ENCODE assay signal across 12 mouse cellular contexts in the genomic region with DNA sequence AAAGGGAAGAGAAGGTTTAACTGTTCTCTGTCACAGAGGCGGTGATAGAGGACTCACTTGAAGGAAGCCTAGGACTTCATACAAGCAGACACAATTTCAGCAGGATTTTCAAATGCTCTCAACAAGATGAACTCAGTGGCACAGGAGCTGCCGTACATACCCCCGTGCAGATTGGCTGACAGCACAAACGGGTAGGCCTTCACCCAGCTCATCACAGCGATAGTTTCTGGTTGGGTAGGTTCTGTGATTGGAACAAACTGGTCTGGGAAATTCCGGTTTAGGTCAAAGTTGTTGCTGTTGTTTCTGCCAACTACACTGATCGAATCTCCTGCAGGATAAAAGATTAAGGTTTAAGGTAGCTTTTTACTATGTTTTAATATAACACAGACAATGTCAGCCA. TPM values are rescaled to one million over a fixed set of nuclear protein-coding genes. Genes with fewer than 3 reads are reported as not detected.
DNase-seq lines count a peak whose midpoint lies in the region.
"Had no signal": no experiment of that assay in that cellular context is flagged by ENCODE, and none has a peak within 500 bp of the region (broad histone marks: within the 10 kb centered on the region; RNA-seq: fewer than 3 reads in every experiment).

No protein-coding gene starts in this region.

- peak; percentile 22 to 31 for DNase-seq in cerebellum, postnatal 14 days
- DNase-seq in cerebellum, postnatal 10 days, result no peak
- DNase-seq in heart, adult 11 months, result peak; percentile 66
- DNase-seq in heart, postnatal 25 days (ENCODE audit: low spot score), result no peak
- DNase-seq in layer of hippocampus, adult 9-10 months (ENCODE audit: low spot score), result no peak
- DNase-seq: adrenal gland, adult 2 months; adrenal gland, postnatal 10 days; adrenal gland, postnatal 25 days; B cell, adult 2 months; cerebellum, adult 11 months; cerebellum, adult 9-11 months; embryo, embryonic 11 days had no signal

- intact Hi-C loops in heart, postnatal 25 days (cut with DNase I), result no loop called here

RNA-seq across cellular contexts. Expression of gene Cpd, which starts 38.3 kb away (rescaled TPM):
- 10 to 100 TPM; 36.7 to 43.9 TPM for total RNA-seq in heart, postnatal 25 days (2021)

RNA-seq across cellular contexts. Expression of gene Gosr1, which starts 45.2 kb away (rescaled TPM):
- total RNA-seq in heart, postnatal 25 days (2021), result 10 to 100 TPM; 25.2 to 26.7 TPM

Comparison
In these comparisons a context has a peak if more than half of its experiments do, and no peak if none do; other contexts are left out.
1. DNase-seq: peak in cerebellum, postnatal 14 days (2 of 2) and heart, adult 11 months (single experiment); none in cerebellum, postnatal 10 days (0 of 2), heart, postnatal 25 days (single experiment) and layer of hippocampus, adult 9-10 months (single experiment).